Mouse (Mus musculus): ENCODE data around the gene Atg2a.

DNA sequence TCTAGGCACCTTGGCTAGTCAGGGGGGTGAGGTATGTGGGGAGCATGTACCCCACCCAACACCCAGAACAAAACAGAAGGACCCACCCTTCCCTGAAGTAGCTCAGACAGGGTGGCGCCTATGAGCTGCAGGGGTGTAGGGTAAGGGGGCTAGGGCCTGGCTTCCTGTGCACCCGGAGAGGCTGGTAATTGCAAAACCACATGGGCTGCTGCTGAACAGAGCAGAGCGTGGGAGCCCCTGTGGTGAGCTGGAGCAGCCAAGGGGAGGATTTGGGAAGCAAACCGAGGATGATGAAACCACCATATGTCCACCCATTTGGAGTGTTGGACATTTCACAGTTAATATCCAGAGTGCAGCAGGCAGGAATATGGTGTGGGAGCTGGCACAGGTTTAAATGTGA lies 61.1 kb downstream of the Atg2a start:
- TF ChIP-seq CTCF (IDR thresholded peaks at IDR 0.05; ENCODE audit: low read depth) (no peak), EP300 (IDR thresholded peaks at IDR 0.05; ENCODE audit: low read depth) (peak; percentile 82)

Measured in heart, postnatal 0 days (tissue).